In genomic region chr9:60402681-60403080, GRCm38 (mm10) we compare ENCODE assay signal across 19 mouse cellular contexts.
"Had no signal": no experiment of that assay in that cellular context is flagged by ENCODE, and none has a peak within 500 bp of the region (broad histone marks: within the 10 kb centered on the region; RNA-seq: fewer than 3 reads in every experiment).

No protein-coding gene starts in this region.

- ATAC-seq: liver, embryonic 12.5 days; lung, postnatal 0 days; midbrain, embryonic 15.5 days had no signal

- DNase-seq: lung, adult 18-20 months; lung, postnatal 4 days; right cerebral cortex, adult 18-20 months; right cerebral cortex, postnatal 25 days; right cerebral cortex, postnatal 4 days; spleen, adult 18-20 months; thymus, adult 18-20 months; thymus, postnatal 14 days; thymus, postnatal 36 days had no signal

- H3K4me3 ChIP-seq: liver, embryonic 12.5 days; lung, embryonic 15.5 days; midbrain, embryonic 10.5 days; midbrain, embryonic 12.5 days; midbrain, embryonic 15.5 days; myocyte; neural tube, embryonic 13.5 days; neural tube, embryonic 15.5 days had no signal

- H3K9ac ChIP-seq: liver, embryonic 12.5 days; liver, embryonic 14.5 days; lung, embryonic 15.5 days; midbrain, embryonic 12.5 days; midbrain, embryonic 15.5 days; neural tube, embryonic 13.5 days; neural tube, embryonic 15.5 days had no signal

- H3K4me2 ChIP-seq: liver, embryonic 12.5 days; lung, embryonic 15.5 days; midbrain, embryonic 12.5 days; midbrain, embryonic 15.5 days; neural tube, embryonic 13.5 days; neural tube, embryonic 15.5 days had no signal

- H3K27ac ChIP-seq: liver, embryonic 12.5 days; liver, embryonic 14.5 days; lung, embryonic 15.5 days; midbrain, embryonic 10.5 days; midbrain, embryonic 12.5 days; midbrain, embryonic 15.5 days; neural tube, embryonic 13.5 days; neural tube, embryonic 15.5 days had no signal

- H3K36me3 ChIP-seq: liver, embryonic 12.5 days; lung, embryonic 15.5 days; midbrain, embryonic 10.5 days; midbrain, embryonic 12.5 days; midbrain, embryonic 15.5 days; neural tube, embryonic 13.5 days; neural tube, embryonic 15.5 days had no signal

- H3K4me1 ChIP-seq: midbrain, embryonic 15.5 days had no signal

- H3K27me3 ChIP-seq: liver, embryonic 12.5 days; lung, embryonic 15.5 days; midbrain, embryonic 12.5 days; midbrain, embryonic 15.5 days; neural tube, embryonic 13.5 days; neural tube, embryonic 15.5 days had no signal

- H3K9me3 ChIP-seq: liver, embryonic 12.5 days; lung, embryonic 15.5 days; midbrain, embryonic 10.5 days; midbrain, embryonic 12.5 days; midbrain, embryonic 15.5 days; neural tube, embryonic 13.5 days; neural tube, embryonic 15.5 days had no signal
